Mouse (Mus musculus) neural tube, embryonic 15.5 days (tissue): Measurements from ENCODE around the gene Ptgfrn. TPM values are rescaled to one million over a fixed set of nuclear protein-coding genes. Genes with fewer than 3 reads are reported as not detected.
A peak's percentile ranks its signal among the peaks of the same experiment; 100 is the strongest.

Experiments used
- ATAC-seq: fragments of 200-750 bp; cut with Nextera tagmentation; 2 replicates; pipeline ENCODE4 v1.8.0; 2017; ENCODE audit warnings: mild to moderate bottlenecking, moderate TSS enrichment, moderate library complexity; ENCODE audit not compliant: low FRiP score
- H3K27ac ChIP-seq: fragments of 300-500 bp; sonication (generic); replicated peaks from 2 replicates; pipeline ENCODE4 v1.5.1; 2015; ENCODE audit warnings: mild to moderate bottlenecking, inconsistent platforms
- H3K27me3 ChIP-seq: fragments of 300-500 bp; sonication (generic); replicated peaks from 2 replicates; pipeline ENCODE4 v1.6.1; 2015; ENCODE audit warnings: inconsistent platforms
- H3K36me3 ChIP-seq: fragments of 300-500 bp; sonication (generic); 2 replicates; pipeline ENCODE4 v1.6.1; 2015; ENCODE audit warnings: inconsistent platforms
- H3K4me1 ChIP-seq: fragments of 300-500 bp; sonication (generic); 2 replicates; pipeline ENCODE4 v1.6.1; 2015; ENCODE audit warnings: inconsistent platforms
- H3K4me2 ChIP-seq: fragments of 300-500 bp; sonication (generic); 2 replicates; pipeline ENCODE4 v1.6.1; 2015; ENCODE audit warnings: inconsistent platforms, mild to moderate bottlenecking, moderate library complexity
- H3K4me3 ChIP-seq: fragments of 300-500 bp; sonication (generic); replicated peaks from 2 replicates; pipeline ENCODE4 v1.5.1; 2015; ENCODE audit warnings: mild to moderate bottlenecking, inconsistent platforms
- H3K9ac ChIP-seq: fragments of 300-500 bp; sonication (generic); replicated peaks from 2 replicates; pipeline ENCODE4 v1.6.1; 2015; ENCODE audit warnings: mild to moderate bottlenecking, inconsistent platforms
- H3K9me3 ChIP-seq: fragments of 300-500 bp; sonication (generic); replicated peaks from 2 replicates; pipeline ENCODE4 v1.6.1; 2016; ENCODE audit warnings: inconsistent platforms
- WGBS: fragments of 180-500 bp; shearing (Covaris S2); methylation state at CpG from one replicate; pipeline ENCODE4 v1.1.7; 2015; ENCODE audit warnings: mixed read lengths; 5-methylcytosine and 5-hydroxymethylcytosine counted together
- polyA plus RNA-seq: library from polyadenylated mRNA; unstranded; fragments of >200 nt; fragmentation: Nextera tagmentation; extraction: Ambion mirVana; gene quantifications from 2 replicates; pipeline ENCODE4 v1.2.1, GENCODE M21; 2015

The Ptgfrn gene
- polyA plus RNA-seq, 1 experiment from 2014 or later, result 3.0 TPM

GRCm38 (mm10) chr3:101112518-101112894, 2.4 kb upstream of the Ptgfrn start:
- 70% methylated on average over 5 of the region's 5 CpGs for WGBS
- no peak for ATAC-seq

GRCm38 (mm10) chr3:101111848-101112517, 1.9 kb upstream of the Ptgfrn start:
- Histone ChIP-seq H3K9me3 (no peaks in the 10 kb centered on the region), H3K27me3 (no peaks in the 10 kb centered on the region), H3K36me3 (no peaks in the 10 kb centered on the region), H3K9ac (no peak overlapping the region), H3K4me3 (no peak overlapping the region), H3K4me2 (no peak overlapping the region), H3K27ac (no peak overlapping the region; the same call in 1 of the 2 replicates), H3K4me1 (peaks cover 39% of the 10 kb centered on the region)
- ATAC-seq, result no peak
- WGBS, result 32% methylated on average over 7 of the region's 7 CpGs

More at GRCm38 (mm10) chr3:101112518-101112894, 2.4 kb upstream of the Ptgfrn start:
- no peak overlapping the region for H3K4me3 ChIP-seq
- no peak overlapping the region for H3K27ac ChIP-seq
- no peak overlapping the region for H3K9ac ChIP-seq
- H3K4me1 ChIP-seq, result peaks cover 39% of the 10 kb centered on the region
- no peaks in the 10 kb centered on the region for H3K36me3 ChIP-seq
- H3K9me3 ChIP-seq, result no peaks in the 10 kb centered on the region
- no peaks in the 10 kb centered on the region for H3K27me3 ChIP-seq
- H3K4me2 ChIP-seq, result no peak overlapping the region

- Histone ChIP-seq H3K27me3 (no peaks in the 10 kb centered on the region), H3K4me3 (no peak overlapping the region), H3K27ac (peak overlapping the region; percentile 77; the same call in 1 of the 2 replicates), H3K4me1 (peaks cover 36% of the 10 kb centered on the region), H3K9ac (no peak overlapping the region), H3K4me2 (no peak overlapping the region), H3K9me3 (no peaks in the 10 kb centered on the region), H3K36me3 (no peaks in the 10 kb centered on the region)
- ATAC-seq, result no peak
- WGBS, result 54% methylated on average over 10 of the region's 10 CpGs
These were observed 1.2 kb upstream of the Ptgfrn start for GRCm38 (mm10) chr3:101111321-101111720.

GRCm38 (mm10) chr3:101110838-101111103, 693 bp upstream of the Ptgfrn start:
- Histone ChIP-seq H3K36me3 (no peaks in the 10 kb centered on the region), H3K27ac (peak overlapping the region; percentile 77), H3K9ac (no peak overlapping the region), H3K27me3 (no peaks in the 10 kb centered on the region), H3K9me3 (no peaks in the 10 kb centered on the region), H3K4me3 (peak overlapping the region; percentile 82), H3K4me1 (peaks cover 38% of the 10 kb centered on the region), H3K4me2 (peak overlapping the region; percentile 92)
- ATAC-seq, result no peak

GRCm38 (mm10) chr3:101109558-101110021, 488 bp downstream of the Ptgfrn start:
- ATAC-seq, result peak; percentile 72
- peak overlapping the region; percentile 92 for H3K4me2 ChIP-seq
- peak overlapping the region; percentile 77 for H3K27ac ChIP-seq
- WGBS, result under 1% methylated on average over 47 of the region's 47 CpGs
- H3K4me1 ChIP-seq, result peaks cover 47% of the 10 kb centered on the region
- H3K9me3 ChIP-seq, result no peaks in the 10 kb centered on the region
- peak overlapping the region; percentile 85 for H3K9ac ChIP-seq
- no peaks in the 10 kb centered on the region for H3K27me3 ChIP-seq
- no peaks in the 10 kb centered on the region for H3K36me3 ChIP-seq
- H3K4me3 ChIP-seq, result peak overlapping the region; percentile 82

GRCm38 (mm10) chr3:101108848-101109247, 1.2 kb downstream of the Ptgfrn start:
- 15% methylated on average over 5 of the region's 5 CpGs for WGBS
- peaks cover 52% of the 10 kb centered on the region for H3K4me1 ChIP-seq
- no peaks in the 10 kb centered on the region for H3K36me3 ChIP-seq
- no peaks in the 10 kb centered on the region for H3K9me3 ChIP-seq
- no peaks in the 10 kb centered on the region for H3K27me3 ChIP-seq
- peak overlapping the region; percentile 85 for H3K9ac ChIP-seq
- ATAC-seq, result no peak
- no peak overlapping the region for H3K27ac ChIP-seq
- H3K4me2 ChIP-seq, result peak overlapping the region; percentile 92
- H3K4me3 ChIP-seq, result peak overlapping the region; percentile 82

- 0 out of 2 replicates have a peak overlapping the region, but pooled peaks have one; percentile 85 for H3K9ac ChIP-seq
- peaks cover 52% of the 10 kb centered on the region for H3K4me1 ChIP-seq
- 62% methylated on average over 3 of the region's 3 CpGs for WGBS
- ATAC-seq, result no peak
- peak overlapping the region; percentile 82 for H3K4me3 ChIP-seq
- H3K9me3 ChIP-seq, result no peaks in the 10 kb centered on the region
- H3K36me3 ChIP-seq, result no peaks in the 10 kb centered on the region
- H3K4me2 ChIP-seq, result peak overlapping the region; percentile 92
- H3K27me3 ChIP-seq, result no peaks in the 10 kb centered on the region
- H3K27ac ChIP-seq, result no peak overlapping the region
These were observed 1.8 kb downstream of the Ptgfrn start for GRCm38 (mm10) chr3:101108282-101108681.

- Histone ChIP-seq H3K4me2 (no peak overlapping the region), H3K36me3 (no peaks in the 10 kb centered on the region), H3K9ac (no peak overlapping the region), H3K9me3 (no peaks in the 10 kb centered on the region), H3K27ac (no peak overlapping the region), H3K4me3 (no peak overlapping the region), H3K4me1 (peaks cover 55% of the 10 kb centered on the region), H3K27me3 (no peaks in the 10 kb centered on the region)
- no peak for ATAC-seq
- WGBS, result 93% methylated on average over 3 of the region's 3 CpGs
These were observed 3.8 kb downstream of the Ptgfrn start for GRCm38 (mm10) chr3:101106326-101106725.

- Histone ChIP-seq H3K27me3 (no peaks in the 10 kb centered on the region), H3K9ac (no peak overlapping the region), H3K27ac (0 out of 2 replicates have a peak overlapping the region, but pooled peaks have one; percentile 33), H3K4me3 (no peak overlapping the region), H3K36me3 (no peaks in the 10 kb centered on the region), H3K9me3 (no peaks in the 10 kb centered on the region), H3K4me2 (0 out of 2 replicates have a peak overlapping the region, but pooled peaks have one; percentile 6), H3K4me1 (peaks cover 52% of the 10 kb centered on the region)
- ATAC-seq, result no peak
- WGBS, result 53% methylated on average over 11 of the region's 11 CpGs
These were observed 4.6 kb downstream of the Ptgfrn start for GRCm38 (mm10) chr3:101105486-101105885.

- no peaks in the 10 kb centered on the region for H3K36me3 ChIP-seq
- H3K4me2 ChIP-seq, result no peak overlapping the region
- H3K9me3 ChIP-seq, result no peaks in the 10 kb centered on the region
- 72% methylated on average over 9 of the region's 9 CpGs for WGBS
- H3K4me1 ChIP-seq, result peaks cover 50% of the 10 kb centered on the region
- no peak overlapping the region for H3K27ac ChIP-seq
- H3K9ac ChIP-seq, result no peak overlapping the region
- ATAC-seq, result no peak
- no peak overlapping the region for H3K4me3 ChIP-seq
- H3K27me3 ChIP-seq, result no peaks in the 10 kb centered on the region
These were observed 5.2 kb downstream of the Ptgfrn start for GRCm38 (mm10) chr3:101104883-101105282.

GRCm38 (mm10) chr3:101103770-101104169, 6.3 kb downstream of the Ptgfrn start:
- H3K27me3 ChIP-seq, result no peaks in the 10 kb centered on the region
- no peaks in the 10 kb centered on the region for H3K36me3 ChIP-seq
- H3K4me3 ChIP-seq, result no peak overlapping the region
- WGBS, result 86% methylated on average over 9 of the region's 9 CpGs
- ATAC-seq, result no peak
- H3K9me3 ChIP-seq, result no peaks in the 10 kb centered on the region
- no peak overlapping the region for H3K27ac ChIP-seq
- H3K9ac ChIP-seq, result no peak overlapping the region
- peaks cover 47% of the 10 kb centered on the region for H3K4me1 ChIP-seq
- H3K4me2 ChIP-seq, result no peak overlapping the region

GRCm38 (mm10) chr3:101102106-101102505, 8.0 kb downstream of the Ptgfrn start:
- WGBS, result 90% methylated on average over 7 of the region's 7 CpGs
- Histone ChIP-seq H3K27me3 (no peaks in the 10 kb centered on the region), H3K36me3 (no peaks in the 10 kb centered on the region), H3K4me2 (no peak overlapping the region), H3K4me1 (peaks cover 37% of the 10 kb centered on the region), H3K27ac (no peak overlapping the region), H3K4me3 (no peak overlapping the region), H3K9me3 (no peaks in the 10 kb centered on the region), H3K9ac (no peak overlapping the region)
- no peak for ATAC-seq
